Mouse (Mus musculus) hindbrain, embryonic 16.5 days (tissue): ENCODE data around the gene Atp5e. TPM values are rescaled to one million over a fixed set of nuclear protein-coding genes. Genes with fewer than 3 reads are reported as not detected.
A peak's percentile ranks its signal among the peaks of the same experiment; 100 is the strongest.

Experiments used
- ATAC-seq: fragments of 200-750 bp; cut with Nextera tagmentation; 2 replicates; pipeline ENCODE4 v1.8.0; 2017; ENCODE audit warnings: moderate TSS enrichment, moderate library complexity
- H3K27ac ChIP-seq: fragments of 300-500 bp; sonication (generic); 2 replicates; pipeline ENCODE4 v1.5.1; 2014; ENCODE audit warnings: low read depth, mild to moderate bottlenecking, control low read depth, low read length, moderate library complexity
- H3K27me3 ChIP-seq: fragments of 300-500 bp; sonication (generic); replicated peaks from 2 replicates; pipeline ENCODE4 v1.6.1; 2014; ENCODE audit warnings: low read length; ENCODE audit not compliant: control insufficient read depth, insufficient read depth
- H3K36me3 ChIP-seq: fragments of 300-500 bp; sonication (generic); 2 replicates; pipeline ENCODE4 v1.6.1; 2014; ENCODE audit warnings: mild to moderate bottlenecking, low read length, moderate library complexity, mixed read lengths; ENCODE audit not compliant: control insufficient read depth, insufficient read depth
- H3K4me1 ChIP-seq: fragments of 300-500 bp; sonication (generic); 2 replicates; pipeline ENCODE4 v1.6.1; 2014; ENCODE audit warnings: low read depth, low read length; ENCODE audit not compliant: control insufficient read depth, insufficient read depth
- H3K4me2 ChIP-seq: fragments of 300-500 bp; sonication (generic); 2 replicates; pipeline ENCODE4 v1.6.1; 2014; ENCODE audit warnings: mild to moderate bottlenecking, low read length, control low read depth, moderate library complexity
- H3K4me3 ChIP-seq: fragments of 300-500 bp; sonication (generic); 2 replicates; pipeline ENCODE4 v1.5.1; 2014; ENCODE audit warnings: mild to moderate bottlenecking, low read length, control low read depth, moderate library complexity
- H3K9ac ChIP-seq: fragments of 300-500 bp; sonication (generic); 2 replicates; pipeline ENCODE4 v1.6.1; 2014; ENCODE audit warnings: low read depth, mild to moderate bottlenecking, control low read depth, low read length, moderate library complexity
- H3K9me3 ChIP-seq: fragments of 300-500 bp; sonication (generic); 2 replicates; pipeline ENCODE4 v1.6.1; 2014; ENCODE audit warnings: mild to moderate bottlenecking, low read length, moderate library complexity; ENCODE audit not compliant: control insufficient read depth
- WGBS: fragments of 180-500 bp; shearing (Covaris S2); extraction: QIAGEN DNeasy Blood & Tissue Kit; methylation state at CpG from one replicate; pipeline ENCODE4 v1.1.7; 2014; 5-methylcytosine and 5-hydroxymethylcytosine counted together
- polyA plus RNA-seq: library from polyadenylated mRNA; unstranded; fragments of >200 nt; fragmentation: Nextera tagmentation; extraction: Ambion mirVana; gene quantifications from 2 replicates; pipeline ENCODE4 v1.2.1, GENCODE M21; 2015

The Atp5e gene
- polyA plus RNA-seq, 1 experiment from 2014 or later = 740 TPM

DNA sequence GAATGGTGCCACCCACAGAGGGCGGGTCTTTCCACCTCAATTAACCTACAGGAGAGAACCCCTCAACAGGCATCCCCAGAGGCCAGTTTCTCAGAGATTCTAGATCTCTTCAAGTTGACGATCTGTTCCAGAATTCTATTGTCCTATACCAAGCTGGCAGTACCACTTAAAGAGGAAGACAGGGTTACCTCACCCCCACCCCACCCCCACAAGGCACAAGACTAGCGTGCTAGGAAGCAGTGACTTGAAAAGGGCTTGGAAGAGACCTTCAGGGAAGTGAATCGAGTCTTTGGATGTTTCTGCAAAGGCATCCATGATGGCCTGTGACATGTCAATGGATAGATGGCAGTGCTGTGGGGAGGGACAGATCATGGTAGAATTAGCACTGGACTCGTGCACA, 14.8 kb upstream of the Atp5e start:
- Histone ChIP-seq H3K4me3 (no peak overlapping the region), H3K27me3 (no peaks in the 10 kb centered on the region), H3K27ac (no peak overlapping the region), H3K4me2 (no peak overlapping the region), H3K9ac (no peak overlapping the region), H3K9me3 (no peaks in the 10 kb centered on the region), H3K4me1 (no peaks in the 10 kb centered on the region), H3K36me3 (no peaks in the 10 kb centered on the region)
- ATAC-seq = no peak
- WGBS = 66% methylated on average over 5 of the region's 5 CpGs

DNA sequence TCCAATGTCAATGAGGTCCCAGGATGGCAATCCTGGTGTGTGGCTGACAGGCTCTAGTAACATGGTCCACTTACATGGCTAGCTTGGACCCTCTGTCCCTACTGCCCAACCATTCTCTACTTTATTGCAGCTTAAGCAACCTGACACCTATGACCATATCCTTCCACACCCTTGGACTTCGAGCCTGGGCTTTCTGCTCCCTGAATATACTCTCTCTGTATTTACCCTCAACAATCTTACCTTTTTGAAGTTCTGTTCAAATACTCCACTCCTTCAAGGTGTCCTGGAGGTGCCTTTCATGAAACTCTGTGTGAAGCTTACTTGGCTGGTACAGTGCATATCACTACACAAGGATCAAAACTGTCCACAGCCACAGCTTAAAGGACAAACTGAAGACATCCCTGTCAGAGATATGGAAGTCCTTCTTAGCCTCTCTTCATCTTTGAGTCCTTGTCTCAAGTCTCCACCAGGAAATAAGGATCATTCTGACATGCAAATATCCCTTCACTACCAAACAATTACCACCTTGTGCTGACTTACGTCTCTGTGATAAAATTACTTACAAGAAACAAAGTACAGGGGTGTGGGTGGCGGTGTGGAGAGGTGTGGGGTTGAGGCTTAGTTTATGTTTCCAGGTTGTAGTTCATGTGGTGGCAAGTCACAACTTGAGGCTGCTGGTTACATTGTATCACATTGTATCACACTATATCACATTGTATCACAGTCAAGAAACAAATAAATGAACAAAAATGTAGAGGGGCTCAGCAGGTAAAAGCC, 13.8 kb upstream of the Atp5e start:
- H3K4me2 ChIP-seq = no peak overlapping the region
- H3K36me3 ChIP-seq = no peaks in the 10 kb centered on the region
- no peak overlapping the region for H3K27ac ChIP-seq
- no peak for ATAC-seq
- no peak overlapping the region for H3K9ac ChIP-seq
- no peaks in the 10 kb centered on the region for H3K9me3 ChIP-seq
- peaks cover 3% of the 10 kb centered on the region; the same call in 1 of the 2 replicates for H3K4me1 ChIP-seq
- no peaks in the 10 kb centered on the region for H3K27me3 ChIP-seq
- H3K4me3 ChIP-seq = no peak overlapping the region
- 81% methylated on average over 3 of the region's 3 CpGs for WGBS

DNA sequence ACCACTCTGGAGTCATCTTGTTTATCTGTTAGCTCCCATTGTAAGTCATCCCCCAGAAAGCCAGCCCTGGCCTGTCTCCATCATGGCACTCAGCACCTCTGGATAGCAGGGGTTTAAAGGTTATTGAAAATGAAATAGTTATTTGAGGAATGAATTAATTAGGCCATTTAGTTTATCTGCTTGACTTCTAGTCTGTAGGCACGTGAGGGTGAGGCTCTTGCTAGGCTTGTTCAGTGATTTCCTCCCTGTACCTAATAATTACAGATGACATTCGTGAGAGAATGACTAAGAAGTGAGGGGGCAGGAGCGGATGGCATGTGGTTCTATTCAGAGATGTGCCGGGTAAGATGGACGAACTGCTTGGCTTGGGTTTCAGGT, 9.6 kb upstream of the Atp5e start:
- H3K27me3 ChIP-seq = no peaks in the 10 kb centered on the region
- peak overlapping the region; percentile 83 for H3K4me3 ChIP-seq
- no peaks in the 10 kb centered on the region for H3K9me3 ChIP-seq
- peak overlapping the region; percentile 82 for H3K4me2 ChIP-seq
- peaks cover 8% of the 10 kb centered on the region for H3K4me1 ChIP-seq
- peaks cover 2% of the 10 kb centered on the region; the same call in 1 of the 2 replicates for H3K36me3 ChIP-seq
- H3K9ac ChIP-seq = no peak overlapping the region; the same call in 1 of the 2 replicates
- no peak for ATAC-seq
- 83% methylated on average over 5 of the region's 5 CpGs for WGBS
- no peak overlapping the region for H3K27ac ChIP-seq

DNA sequence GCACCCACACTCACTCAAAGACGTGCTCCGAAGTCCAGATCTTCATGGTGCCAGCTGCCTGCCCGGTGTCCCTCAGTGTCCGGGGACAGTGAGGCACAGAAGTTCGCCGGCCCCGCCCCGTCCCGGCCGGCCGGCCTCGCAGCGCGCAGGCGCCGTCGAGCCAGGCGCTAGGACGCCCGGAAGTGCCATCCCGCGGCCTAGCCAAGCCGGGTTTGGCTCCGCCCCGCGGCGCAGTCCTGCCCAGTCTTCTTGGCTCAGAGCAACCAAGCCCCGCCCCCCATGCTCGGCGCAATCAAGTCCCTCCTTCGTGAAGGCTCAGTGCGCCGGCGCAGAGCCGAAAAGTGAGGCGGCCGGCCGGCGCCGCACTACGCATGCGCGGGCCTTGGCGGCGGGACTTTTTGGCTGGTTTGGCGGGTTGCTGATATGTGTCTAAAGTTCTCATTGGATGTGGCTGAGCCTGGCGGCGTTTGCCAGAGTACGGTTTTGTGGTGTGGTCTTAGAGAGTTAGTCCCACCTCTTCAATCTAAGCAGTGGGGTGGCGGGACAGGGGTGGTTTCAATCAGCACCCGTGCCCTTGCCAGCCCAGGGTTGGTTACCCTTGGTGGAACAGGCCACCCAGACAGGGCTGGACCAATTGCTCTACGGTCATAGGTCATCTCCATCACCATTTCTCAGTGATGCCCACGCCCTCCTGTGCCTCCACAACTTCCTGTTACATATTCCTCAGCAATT, 9.1 kb upstream of the Atp5e start, which contains the start of gene Prelid3b:
Gene Prelid3b, minus strand, starts transcription at position 264 of the 732 bp plus-strand sequence.
- WGBS = under 1% methylated on average over 53 of the region's 53 CpGs
- Histone ChIP-seq H3K4me2 (peak within 1 kb of the TSS; percentile 83), H3K27me3 (no peaks in the 10 kb centered on the region)

DNA sequence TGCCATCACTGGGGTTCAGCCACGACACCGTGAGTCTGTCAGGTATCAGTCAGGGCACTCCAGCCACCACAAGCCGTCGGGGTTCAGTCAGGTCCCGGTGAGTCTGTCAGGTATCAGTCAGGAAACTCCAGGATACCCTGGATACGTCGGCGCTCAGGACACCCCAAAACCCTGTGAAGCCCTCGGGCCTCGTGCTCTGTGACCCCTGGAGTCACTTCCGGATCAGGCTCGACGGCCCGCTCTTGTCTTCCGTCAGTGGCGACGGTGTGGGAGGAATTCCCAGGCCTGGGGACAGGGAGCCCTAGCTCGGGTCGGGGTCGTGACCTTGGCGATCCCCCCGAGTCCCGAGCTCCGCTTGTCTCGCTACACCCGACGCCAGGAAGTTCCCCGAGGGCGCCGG, 8.5 kb upstream of the Atp5e start:
- Histone ChIP-seq H3K27me3 (no peaks in the 10 kb centered on the region), H3K27ac (peak overlapping the region; percentile 68), H3K4me3 (peak overlapping the region; percentile 83), H3K9me3 (no peaks in the 10 kb centered on the region), H3K9ac (peak overlapping the region; percentile 76), H3K36me3 (peaks cover 2% of the 10 kb centered on the region; the same call in 1 of the 2 replicates), H3K4me2 (peak overlapping the region; percentile 83), H3K4me1 (peaks cover 8% of the 10 kb centered on the region)
- ATAC-seq = no peak; the same call in 1 of the 2 replicates
- 8% methylated on average over 29 of the region's 30 CpGs for WGBS

More for the DNA sequence above, 9.1 kb upstream of the Atp5e start, which contains the start of gene Prelid3b:
- H3K36me3 ChIP-seq = peaks cover 2% of the 10 kb centered on the region; the same call in 1 of the 2 replicates
- peaks cover 8% of the 10 kb centered on the region for H3K4me1 ChIP-seq
- peak within 1 kb of the TSS; percentile 83 for H3K4me3 ChIP-seq
- peak within 1 kb of the TSS; percentile 68 for H3K27ac ChIP-seq
- H3K9ac ChIP-seq = peak within 1 kb of the TSS; percentile 76
- no peaks in the 10 kb centered on the region for H3K9me3 ChIP-seq
- ATAC-seq = peak; percentile 99

- no peak overlapping the region for H3K27ac ChIP-seq
Observed at GRCm38 (mm10) chr2:174470786-174471405, 7.0 kb upstream of the Atp5e start.

GRCm38 (mm10) chr2:174470333-174470732, 6.4 kb upstream of the Atp5e start:
- H3K9me3 ChIP-seq = no peaks in the 10 kb centered on the region
- no peak overlapping the region for H3K27ac ChIP-seq
- no peak for ATAC-seq
- 85% methylated on average over 4 of the region's 4 CpGs for WGBS
- peaks cover 8% of the 10 kb centered on the region for H3K4me1 ChIP-seq
- H3K27me3 ChIP-seq = no peaks in the 10 kb centered on the region
- no peak overlapping the region for H3K9ac ChIP-seq
- H3K4me2 ChIP-seq = no peak overlapping the region
- no peak overlapping the region for H3K4me3 ChIP-seq
- H3K36me3 ChIP-seq = peaks cover 5% of the 10 kb centered on the region; the same call in 1 of the 2 replicates

More at GRCm38 (mm10) chr2:174470786-174471405, 7.0 kb upstream of the Atp5e start:
- Histone ChIP-seq H3K36me3 (peaks cover 5% of the 10 kb centered on the region; the same call in 1 of the 2 replicates), H3K4me3 (no peak overlapping the region), H3K4me1 (peaks cover 8% of the 10 kb centered on the region), H3K9me3 (no peaks in the 10 kb centered on the region), H3K9ac (no peak overlapping the region), H3K27me3 (no peaks in the 10 kb centered on the region), H3K4me2 (no peak overlapping the region)
- ATAC-seq = no peak
- 97% methylated on average over 7 of the region's 7 CpGs for WGBS

DNA sequence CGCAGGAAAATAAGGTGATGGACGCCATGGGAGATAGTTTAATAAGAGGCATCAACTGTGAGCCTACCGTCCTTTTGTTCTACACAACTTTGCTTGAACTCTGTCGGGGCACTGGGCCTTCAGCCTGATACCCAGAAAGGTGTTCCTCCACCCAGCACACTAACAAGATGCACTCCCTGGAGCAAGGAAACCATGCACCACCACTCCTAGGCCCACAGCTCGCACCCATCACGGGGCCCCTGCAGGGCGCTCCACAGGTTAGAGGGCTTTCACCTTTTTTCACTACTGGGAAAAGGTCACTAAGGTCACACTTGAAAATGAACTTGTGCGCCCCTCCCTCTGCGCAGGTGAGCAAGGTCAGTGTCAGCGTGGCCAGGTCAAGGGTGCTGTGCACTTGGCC, 535 bp downstream of the Atp5e start:
- 40% methylated on average over 10 of the region's 10 CpGs for WGBS
- ATAC-seq = peak; percentile 22; the same call in 1 of the 2 replicates
- H3K4me2 ChIP-seq = peak overlapping the region; percentile 96
- H3K36me3 ChIP-seq = peaks cover 21% of the 10 kb centered on the region
- H3K27ac ChIP-seq = peak overlapping the region; percentile 69
- H3K4me3 ChIP-seq = peak overlapping the region; percentile 70
- no peaks in the 10 kb centered on the region for H3K27me3 ChIP-seq
- H3K9ac ChIP-seq = peak overlapping the region; percentile 85
- H3K9me3 ChIP-seq = no peaks in the 10 kb centered on the region
- H3K4me1 ChIP-seq = peaks cover 7% of the 10 kb centered on the region
